Mouse (Mus musculus): ENCODE results near the gene Pou2f2. TPM values are rescaled to one million over a fixed set of nuclear protein-coding genes. Genes with fewer than 3 reads are reported as not detected.

The Pou2f2 gene
- polyA plus RNA-seq, 1 experiment from 2014 or later: 22.3 TPM

- H3K9ac ChIP-seq: no peak overlapping the region
- H3K27me3 ChIP-seq: peaks cover 58% of the 10 kb centered on the region
- H3K27ac ChIP-seq: no peak overlapping the region
- ATAC-seq (ENCODE audit: low FRiP score): no peak
- no peaks in the 10 kb centered on the region; the same call in 1 of the 2 replicates for H3K36me3 ChIP-seq (replicated peaks)
- no peak overlapping the region for H3K4me3 ChIP-seq (replicated peaks)
- WGBS: 92% methylated on average over 11 of the region's 11 CpGs
- H3K9me3 ChIP-seq: no peaks in the 10 kb centered on the region
- peaks cover 25% of the 10 kb centered on the region for H3K4me1 ChIP-seq
- no peak overlapping the region for H3K4me2 ChIP-seq
These were observed 48.3 kb downstream of the Pou2f2 start for GRCm38 (mm10) chr7:25131247-25131646.

GRCm38 (mm10) chr7:25130565-25130964 is 49.0 kb downstream of the Pou2f2 start:
- 88% methylated on average over 11 of the region's 11 CpGs for WGBS
- ATAC-seq (ENCODE audit: low FRiP score): no peak
- H3K4me1 ChIP-seq: peaks cover 25% of the 10 kb centered on the region

GRCm38 (mm10) chr7:25129390-25129979 is 50.0 kb downstream of the Pou2f2 start:
- Histone ChIP-seq H3K9me3 (no peaks in the 10 kb centered on the region), H3K9ac (no peak overlapping the region; the same call in 1 of the 2 replicates), H3K27ac (no peak overlapping the region), H3K4me2 (no peak overlapping the region), H3K4me3 (replicated peaks) (no peak overlapping the region), H3K27me3 (peaks cover 41% of the 10 kb centered on the region), H3K36me3 (replicated peaks) (no peaks in the 10 kb centered on the region), H3K4me1 (peaks cover 20% of the 10 kb centered on the region)
- WGBS: 72% methylated on average over 13 of the region's 13 CpGs
- ATAC-seq (ENCODE audit: low FRiP score): no peak

More at GRCm38 (mm10) chr7:25130565-25130964, 49.0 kb downstream of the Pou2f2 start:
- Histone ChIP-seq H3K4me3 (replicated peaks) (no peak overlapping the region), H3K4me2 (no peak overlapping the region), H3K27ac (no peak overlapping the region), H3K36me3 (replicated peaks) (no peaks in the 10 kb centered on the region; the same call in 1 of the 2 replicates), H3K9me3 (no peaks in the 10 kb centered on the region), H3K27me3 (peaks cover 52% of the 10 kb centered on the region), H3K9ac (no peak overlapping the region)

- no peaks in the 10 kb centered on the region for H3K36me3 ChIP-seq (replicated peaks)
- ATAC-seq (ENCODE audit: low FRiP score): no peak
- H3K4me1 ChIP-seq: peaks cover 7% of the 10 kb centered on the region
- H3K4me2 ChIP-seq: no peak overlapping the region
- H3K4me3 ChIP-seq (replicated peaks): no peak overlapping the region
- no peak overlapping the region for H3K27ac ChIP-seq
- H3K9ac ChIP-seq: no peak overlapping the region
- peaks cover 27% of the 10 kb centered on the region for H3K27me3 ChIP-seq
- 80% methylated on average over 9 of the region's 9 CpGs for WGBS
- H3K9me3 ChIP-seq: no peaks in the 10 kb centered on the region
These were observed 51.6 kb downstream of the Pou2f2 start for GRCm38 (mm10) chr7:25127971-25128370.

GRCm38 (mm10) chr7:25125716-25126281 is 53.7 kb downstream of the Pou2f2 start:
- H3K9ac ChIP-seq: no peak overlapping the region
- no peak overlapping the region for H3K4me2 ChIP-seq
- no peaks in the 10 kb centered on the region for H3K9me3 ChIP-seq
- no peaks in the 10 kb centered on the region for H3K36me3 ChIP-seq (replicated peaks)
- 83% methylated on average over 10 of the region's 10 CpGs for WGBS
- no peak overlapping the region for H3K27ac ChIP-seq
- no peak overlapping the region for H3K4me3 ChIP-seq (replicated peaks)
- peaks cover 7% of the 10 kb centered on the region; the same call in 1 of the 2 replicates for H3K27me3 ChIP-seq
- H3K4me1 ChIP-seq: no peaks in the 10 kb centered on the region
- no peak for ATAC-seq (ENCODE audit: low FRiP score)

- Histone ChIP-seq H3K9ac (no peak overlapping the region), H3K36me3 (replicated peaks) (no peaks in the 10 kb centered on the region), H3K4me1 (no peaks in the 10 kb centered on the region), H3K4me2 (no peak overlapping the region), H3K9me3 (no peaks in the 10 kb centered on the region), H3K27ac (no peak overlapping the region), H3K4me3 (replicated peaks) (no peak overlapping the region), H3K27me3 (no peaks in the 10 kb centered on the region)
- WGBS: 75% methylated on average over 13 of the region's 13 CpGs
- no peak for ATAC-seq (ENCODE audit: low FRiP score)
These were observed 58.2 kb downstream of the Pou2f2 start for GRCm38 (mm10) chr7:25121240-25121786.

GRCm38 (mm10) chr7:25120061-25120834 is 59.3 kb downstream of the Pou2f2 start:
- no peak overlapping the region for H3K4me2 ChIP-seq
- H3K4me1 ChIP-seq: no peaks in the 10 kb centered on the region
- H3K36me3 ChIP-seq (replicated peaks): no peaks in the 10 kb centered on the region; the same call in 1 of the 2 replicates
- H3K4me3 ChIP-seq (replicated peaks): no peak overlapping the region
- H3K27ac ChIP-seq: no peak overlapping the region
- H3K9me3 ChIP-seq: no peaks in the 10 kb centered on the region
- H3K27me3 ChIP-seq: no peaks in the 10 kb centered on the region
- 63% methylated on average over 15 of the region's 25 CpGs for WGBS
- no peak for ATAC-seq (ENCODE audit: low FRiP score)
- H3K9ac ChIP-seq: no peak overlapping the region

- no peak for ATAC-seq (ENCODE audit: low FRiP score)
- 88% methylated on average over 16 of the region's 16 CpGs for WGBS
- no peak overlapping the region for H3K4me2 ChIP-seq
These were observed 66.4 kb downstream of the Pou2f2 start for GRCm38 (mm10) chr7:25112956-25113603.

GRCm38 (mm10) chr7:25112178-25112955 is 67.2 kb downstream of the Pou2f2 start:
- Histone ChIP-seq H3K36me3 (replicated peaks) (peaks cover 3% of the 10 kb centered on the region), H3K9me3 (no peaks in the 10 kb centered on the region), H3K4me2 (no peak overlapping the region), H3K27me3 (no peaks in the 10 kb centered on the region), H3K27ac (no peak overlapping the region), H3K9ac (no peak overlapping the region), H3K4me3 (replicated peaks) (no peak overlapping the region), H3K4me1 (peaks cover 4% of the 10 kb centered on the region; the same call in 1 of the 2 replicates)
- 88% methylated on average over 17 of the region's 17 CpGs for WGBS
- ATAC-seq (ENCODE audit: low FRiP score): no peak

More at GRCm38 (mm10) chr7:25112956-25113603, 66.4 kb downstream of the Pou2f2 start:
- no peak overlapping the region for H3K4me3 ChIP-seq (replicated peaks)
- no peak overlapping the region for H3K9ac ChIP-seq
- no peaks in the 10 kb centered on the region for H3K9me3 ChIP-seq
- no peaks in the 10 kb centered on the region for H3K4me1 ChIP-seq
- H3K27ac ChIP-seq: no peak overlapping the region
- H3K27me3 ChIP-seq: no peaks in the 10 kb centered on the region
- peaks cover 3% of the 10 kb centered on the region for H3K36me3 ChIP-seq (replicated peaks)

- Histone ChIP-seq H3K36me3 (replicated peaks) (peaks cover 3% of the 10 kb centered on the region), H3K4me3 (replicated peaks) (no peak overlapping the region), H3K9ac (no peak overlapping the region), H3K4me1 (peaks cover 14% of the 10 kb centered on the region), H3K27ac (no peak overlapping the region), H3K27me3 (no peaks in the 10 kb centered on the region), H3K4me2 (no peak overlapping the region), H3K9me3 (no peaks in the 10 kb centered on the region)
- no peak for ATAC-seq (ENCODE audit: low FRiP score)
- WGBS: 93% methylated on average over 9 of the region's 9 CpGs
These were observed 69.2 kb downstream of the Pou2f2 start for GRCm38 (mm10) chr7:25110336-25110735.

GRCm38 (mm10) chr7:25109355-25109754 is 70.2 kb downstream of the Pou2f2 start:
- Histone ChIP-seq H3K4me3 (replicated peaks) (no peak overlapping the region), H3K27me3 (no peaks in the 10 kb centered on the region), H3K4me2 (no peak overlapping the region), H3K9me3 (no peaks in the 10 kb centered on the region), H3K9ac (no peak overlapping the region), H3K36me3 (replicated peaks) (peaks cover 3% of the 10 kb centered on the region; the same call in 1 of the 2 replicates), H3K4me1 (peaks cover 14% of the 10 kb centered on the region), H3K27ac (no peak overlapping the region)
- ATAC-seq (ENCODE audit: low FRiP score): no peak
- 84% methylated on average over 12 of the region's 12 CpGs for WGBS
